Mouse (Mus musculus): Measurements from ENCODE around the gene Nek8. TPM values are rescaled to one million over a fixed set of nuclear protein-coding genes. Genes with fewer than 3 reads are reported as not detected.
A peak's percentile ranks its signal among the peaks of the same experiment; 100 is the strongest.

Gene Nek8
- total and polyA plus RNA-seq, 2 experiments from 2014 or later = 8.1 to 24.6 TPM

DNA sequence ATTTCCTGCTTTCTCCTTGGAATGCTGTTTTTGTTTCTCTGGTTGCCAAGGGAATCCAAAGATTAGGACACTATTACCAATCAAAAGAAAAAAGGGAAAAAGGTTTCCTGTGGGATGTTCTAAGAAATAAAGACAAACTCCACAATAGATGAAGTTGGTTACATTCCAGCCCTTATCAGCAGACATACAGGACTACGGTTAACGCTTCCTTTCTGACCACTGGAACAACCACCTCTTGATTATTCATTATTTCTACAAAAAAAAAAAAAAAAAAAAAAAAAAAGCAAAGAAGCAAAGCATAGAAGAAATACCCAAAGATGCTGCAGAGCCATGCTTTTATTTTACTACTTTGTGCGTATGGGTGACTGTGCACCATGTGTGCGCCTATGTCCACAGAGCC is 53.7 kb downstream of the Nek8 start:
- TF ChIP-seq EP300 (IDR thresholded peaks at IDR 0.05; ENCODE audit: low read depth) = no peak
- no peak for TF ChIP-seq CTCF (IDR thresholded peaks at IDR 0.05; ENCODE audit: low read depth)
- Histone ChIP-seq H3K9ac (replicated peaks; ENCODE audit: low read depth, low read length) (no peak overlapping the region), H3K4me1 (ENCODE audit: control insufficient read depth, insufficient read depth) (peaks cover 21% of the 10 kb centered on the region), H3K27ac (ENCODE audit: low read depth) (0 out of 2 replicates have a peak overlapping the region, but pooled peaks have one; percentile 46), H3K4me2 (ENCODE audit: low read depth, low read length) (no peak overlapping the region), H3K4me3 (ENCODE audit: low read depth, low read length) (no peak overlapping the region), H3K36me3 (replicated peaks; ENCODE audit: control insufficient read depth, insufficient read depth, low read length) (no peaks in the 10 kb centered on the region), H3K27me3 (ENCODE audit: control insufficient read depth, insufficient read depth, low read length) (no peaks in the 10 kb centered on the region), H3K9me3 (replicated peaks; ENCODE audit: control insufficient read depth, low read length) (no peaks in the 10 kb centered on the region)
- DNase-seq (ENCODE audit: low spot score) = peak; percentile 36
- WGBS = 62% methylated on average over 4 of the region's 4 CpGs
- no peak for ATAC-seq (ENCODE audit: insufficient read depth, low read depth)

DNA sequence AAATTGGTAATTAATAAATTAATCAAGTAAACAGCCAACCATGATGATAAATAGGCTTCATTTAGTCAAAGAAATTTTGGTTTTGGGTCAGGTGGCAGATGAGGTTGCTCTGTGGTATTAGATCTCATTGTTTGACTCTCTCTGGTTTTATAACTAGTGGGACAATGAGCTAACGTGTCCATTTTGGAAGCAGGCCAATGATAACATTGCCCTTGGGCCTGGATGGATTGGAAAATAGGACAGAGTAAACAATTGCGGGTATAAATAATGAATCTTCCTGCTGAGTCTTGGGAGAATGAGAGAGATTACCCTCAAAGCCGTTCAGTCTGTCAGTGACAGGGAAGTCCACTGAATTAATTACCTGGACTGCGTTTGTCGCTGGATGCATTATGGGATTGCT is 55.3 kb downstream of the Nek8 start:
- H3K27me3 ChIP-seq (ENCODE audit: control insufficient read depth, insufficient read depth, low read length) = no peaks in the 10 kb centered on the region
- no peaks in the 10 kb centered on the region for H3K9me3 ChIP-seq (replicated peaks; ENCODE audit: control insufficient read depth, low read length)
- no peak overlapping the region for H3K4me3 ChIP-seq (ENCODE audit: low read depth, low read length)
- DNase-seq (ENCODE audit: low spot score) (no peak), ATAC-seq (ENCODE audit: insufficient read depth, low read depth) (no peak)
- H3K4me1 ChIP-seq (ENCODE audit: control insufficient read depth, insufficient read depth) = peaks cover 25% of the 10 kb centered on the region
- no peaks in the 10 kb centered on the region for H3K36me3 ChIP-seq (replicated peaks; ENCODE audit: control insufficient read depth, insufficient read depth, low read length)
- H3K27ac ChIP-seq (ENCODE audit: low read depth) = no peak overlapping the region
- H3K4me2 ChIP-seq (ENCODE audit: low read depth, low read length) = no peak overlapping the region
- no peak overlapping the region for H3K9ac ChIP-seq (replicated peaks; ENCODE audit: low read depth, low read length)
- 54% methylated on average over 5 of the region's 5 CpGs for WGBS
- TF ChIP-seq EP300 (IDR thresholded peaks at IDR 0.05; ENCODE audit: low read depth) = no peak
- no peak for TF ChIP-seq CTCF (IDR thresholded peaks at IDR 0.05; ENCODE audit: low read depth)

DNA sequence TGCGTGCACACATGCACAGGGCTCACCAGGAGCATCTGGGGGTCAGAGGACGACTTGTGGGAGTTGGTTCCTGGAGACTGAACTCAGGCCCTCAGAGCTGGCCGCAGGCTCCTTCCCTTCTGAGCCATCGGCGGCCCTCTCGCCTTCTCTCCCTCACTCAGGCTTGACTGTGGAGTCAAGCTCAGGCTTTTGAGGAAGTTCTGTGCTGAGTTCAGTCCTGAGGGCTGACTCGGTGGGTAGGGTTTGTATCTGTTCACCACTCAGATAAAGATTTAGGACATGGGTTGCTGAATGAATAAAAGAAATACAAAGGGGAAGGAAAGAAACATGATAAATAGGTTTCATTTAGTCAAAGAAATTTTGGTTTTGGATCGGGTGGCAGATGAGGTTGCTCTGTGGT is 56.6 kb downstream of the Nek8 start:
- ATAC-seq (ENCODE audit: insufficient read depth, low read depth) = no peak
- no peak overlapping the region for H3K9ac ChIP-seq (replicated peaks; ENCODE audit: low read depth, low read length)

DNA sequence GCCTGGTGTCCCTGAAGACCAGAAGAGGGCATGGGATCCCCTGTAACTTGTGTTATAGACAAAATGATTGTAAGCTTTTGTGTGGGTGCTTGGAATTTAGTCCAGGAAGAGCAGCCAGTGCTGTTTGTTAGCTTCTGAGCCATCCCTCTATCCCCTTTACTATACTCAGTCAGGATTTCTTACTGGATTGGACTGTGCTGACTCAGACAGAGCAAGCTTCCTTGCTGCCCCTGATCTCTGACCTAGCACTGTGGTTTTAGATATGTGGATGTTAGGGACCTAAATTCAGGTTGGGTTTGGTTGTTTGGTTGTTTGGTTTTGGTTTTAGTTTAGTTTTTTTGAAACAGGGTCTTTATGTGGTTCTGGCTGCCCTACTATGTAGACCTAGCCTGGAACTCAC is 58.0 kb downstream of the Nek8 start:
- TF ChIP-seq CTCF (IDR thresholded peaks at IDR 0.05; ENCODE audit: low read depth) = no peak
- TF ChIP-seq EP300 (IDR thresholded peaks at IDR 0.05; ENCODE audit: low read depth) = no peak
- DNase-seq (ENCODE audit: low spot score) (no peak), ATAC-seq (ENCODE audit: insufficient read depth, low read depth) (no peak)
- H3K4me2 ChIP-seq (ENCODE audit: low read depth, low read length) = no peak overlapping the region
- no peaks in the 10 kb centered on the region for H3K36me3 ChIP-seq (replicated peaks; ENCODE audit: control insufficient read depth, insufficient read depth, low read length)
- no peaks in the 10 kb centered on the region for H3K9me3 ChIP-seq (replicated peaks; ENCODE audit: control insufficient read depth, low read length)
- H3K27me3 ChIP-seq (ENCODE audit: control insufficient read depth, insufficient read depth, low read length) = no peaks in the 10 kb centered on the region
- no peak overlapping the region for H3K9ac ChIP-seq (replicated peaks; ENCODE audit: low read depth, low read length)
- H3K4me1 ChIP-seq (ENCODE audit: control insufficient read depth, insufficient read depth) = peaks cover 35% of the 10 kb centered on the region
- no peak overlapping the region for H3K27ac ChIP-seq (ENCODE audit: low read depth)
- no peak overlapping the region for H3K4me3 ChIP-seq (ENCODE audit: low read depth, low read length)

More for the DNA sequence above, 56.6 kb downstream of the Nek8 start:
- Histone ChIP-seq H3K4me1 (ENCODE audit: control insufficient read depth, insufficient read depth) (peaks cover 26% of the 10 kb centered on the region), H3K4me3 (ENCODE audit: low read depth, low read length) (no peak overlapping the region), H3K4me2 (ENCODE audit: low read depth, low read length) (no peak overlapping the region), H3K9me3 (replicated peaks; ENCODE audit: control insufficient read depth, low read length) (no peaks in the 10 kb centered on the region), H3K27ac (ENCODE audit: low read depth) (peak overlapping the region; percentile 30; the same call in 1 of the 2 replicates), H3K36me3 (replicated peaks; ENCODE audit: control insufficient read depth, insufficient read depth, low read length) (no peaks in the 10 kb centered on the region), H3K27me3 (ENCODE audit: control insufficient read depth, insufficient read depth, low read length) (no peaks in the 10 kb centered on the region)
- 47% methylated on average over 8 of the region's 8 CpGs for WGBS
- TF ChIP-seq CTCF (IDR thresholded peaks at IDR 0.05; ENCODE audit: low read depth) (no peak), EP300 (IDR thresholded peaks at IDR 0.05; ENCODE audit: low read depth) (no peak)
- no peak for DNase-seq (ENCODE audit: low spot score)

DNA sequence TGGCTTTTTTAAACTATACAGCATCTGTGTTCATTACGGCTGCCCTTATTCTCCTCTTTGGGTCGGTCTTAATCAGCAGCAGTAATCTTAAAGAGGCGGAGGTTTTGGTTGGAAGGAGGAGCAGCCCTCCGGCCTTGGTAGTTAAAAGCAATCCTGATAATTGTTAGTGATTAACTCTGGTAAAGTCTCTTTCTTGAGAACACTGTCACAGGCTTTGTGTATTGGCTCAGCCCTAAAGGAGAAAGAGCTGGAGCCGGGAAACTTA is 60.4 kb downstream of the Nek8 start:
- Histone ChIP-seq H3K4me1 (ENCODE audit: control insufficient read depth, insufficient read depth) (peaks cover 30% of the 10 kb centered on the region), H3K4me2 (ENCODE audit: low read depth, low read length) (peak overlapping the region; percentile 71), H3K9ac (replicated peaks; ENCODE audit: low read depth, low read length) (peak overlapping the region; percentile 48; the same call in 1 of the 2 replicates), H3K4me3 (ENCODE audit: low read depth, low read length) (peak overlapping the region; percentile 65), H3K27ac (ENCODE audit: low read depth) (0 out of 2 replicates have a peak overlapping the region, but pooled peaks have one; percentile 48), H3K36me3 (replicated peaks; ENCODE audit: control insufficient read depth, insufficient read depth, low read length) (no peaks in the 10 kb centered on the region), H3K9me3 (replicated peaks; ENCODE audit: control insufficient read depth, low read length) (no peaks in the 10 kb centered on the region), H3K27me3 (ENCODE audit: control insufficient read depth, insufficient read depth, low read length) (no peaks in the 10 kb centered on the region)
- TF ChIP-seq CTCF (IDR thresholded peaks at IDR 0.05; ENCODE audit: low read depth) (no peak), EP300 (IDR thresholded peaks at IDR 0.05; ENCODE audit: low read depth) (no peak)
- 23% methylated on average over 5 of the region's 5 CpGs for WGBS
- DNase-seq (ENCODE audit: low spot score) (no peak), ATAC-seq (ENCODE audit: insufficient read depth, low read depth) (no peak)

Small RNA genes lying within 50 kb of the gene (microRNA-seq; reads per million reads assigned to microRNA genes)
- not detected for gene Mir7653

Other genes starting within 250 kb of the Nek8 start
- 0.77 TPM in 1 of 2 replicates, not detected in the other for gene Sez6, start 245.9 kb downstream of the Nek8 start, total RNA-seq (2014; rRNA removed; ENCODE audit: low replicate concordance)
- 0.08 TPM in 1 of 2 replicates, not detected in the other for gene Sez6, start 245.9 kb downstream of the Nek8 start, polyA plus RNA-seq (2015; fragmentation: Nextera tagmentation; extraction: Ambion mirVana)
- 19.2 and 25.1 TPM in 2 replicates for gene Phf12, start 193.9 kb downstream of the Nek8 start, total RNA-seq (2014; rRNA removed; ENCODE audit: low replicate concordance)
- gene Phf12, start 193.9 kb downstream of the Nek8 start, polyA plus RNA-seq (2015; fragmentation: Nextera tagmentation; extraction: Ambion mirVana) = 5.6 and 7.3 TPM in 2 replicates
- 7.3 and 9.4 TPM in 2 replicates for gene Dhrs13, start 144.4 kb downstream of the Nek8 start, total RNA-seq (2014; rRNA removed; ENCODE audit: low replicate concordance)
- 7.7 and 8.6 TPM in 2 replicates for gene Dhrs13, start 144.4 kb downstream of the Nek8 start, polyA plus RNA-seq (2015; fragmentation: Nextera tagmentation; extraction: Ambion mirVana)
- gene Flot2, start 138.7 kb downstream of the Nek8 start, total RNA-seq (2014; rRNA removed; ENCODE audit: low replicate concordance) = 77.9 and 111 TPM in 2 replicates
- 91.3 and 95.0 TPM in 2 replicates for gene Flot2, start 138.7 kb downstream of the Nek8 start, polyA plus RNA-seq (2015; fragmentation: Nextera tagmentation; extraction: Ambion mirVana)
- 33.5 and 40.8 TPM in 2 replicates for gene Eral1, start 96.3 kb downstream of the Nek8 start, total RNA-seq (2014; rRNA removed; ENCODE audit: low replicate concordance)
- 19.7 TPM in 2 replicates for gene Eral1, start 96.3 kb downstream of the Nek8 start, polyA plus RNA-seq (2015; fragmentation: Nextera tagmentation; extraction: Ambion mirVana)
- 10.8 and 24.6 TPM in 2 replicates for gene Fam222b, start 82.0 kb downstream of the Nek8 start, total RNA-seq (2014; rRNA removed; ENCODE audit: low replicate concordance)
- 11.1 TPM in 2 replicates for gene Fam222b, start 82.0 kb downstream of the Nek8 start, polyA plus RNA-seq (2015; fragmentation: Nextera tagmentation; extraction: Ambion mirVana)
- 25.1 and 42.6 TPM in 2 replicates for gene Traf4, start 11.1 kb downstream of the Nek8 start, total RNA-seq (2014; rRNA removed; ENCODE audit: low replicate concordance)
- 21.2 and 22.9 TPM in 2 replicates for gene Traf4, start 11.1 kb downstream of the Nek8 start, polyA plus RNA-seq (2015; fragmentation: Nextera tagmentation; extraction: Ambion mirVana)
- gene Tlcd1, start within 50 bp of the Nek8 start, total RNA-seq (2014; rRNA removed; ENCODE audit: low replicate concordance) = 19.9 and 24.1 TPM in 2 replicates
- 15.1 and 16.8 TPM in 2 replicates for gene Tlcd1, start within 50 bp of the Nek8 start, polyA plus RNA-seq (2015; fragmentation: Nextera tagmentation; extraction: Ambion mirVana)
- gene Rpl23a, start 6.9 kb upstream of the Nek8 start, total RNA-seq (2014; rRNA removed; ENCODE audit: low replicate concordance) = 473 and 508 TPM in 2 replicates
- gene Rpl23a, start 6.9 kb upstream of the Nek8 start, polyA plus RNA-seq (2015; fragmentation: Nextera tagmentation; extraction: Ambion mirVana) = 719 and 776 TPM in 2 replicates
- 55.1 and 57.5 TPM in 2 replicates for gene Rab34, start 11.8 kb upstream of the Nek8 start, total RNA-seq (2014; rRNA removed; ENCODE audit: low replicate concordance)
- 37.1 and 39.7 TPM in 2 replicates for gene Rab34, start 11.8 kb upstream of the Nek8 start, polyA plus RNA-seq (2015; fragmentation: Nextera tagmentation; extraction: Ambion mirVana)
- gene Proca1, start 16.7 kb upstream of the Nek8 start, total RNA-seq (2014; rRNA removed; ENCODE audit: low replicate concordance) = not detected in 2 replicates
- 2.1 and 3.2 TPM in 2 replicates for gene Proca1, start 16.7 kb upstream of the Nek8 start, polyA plus RNA-seq (2015; fragmentation: Nextera tagmentation; extraction: Ambion mirVana)
- gene Sdf2, start 69.1 kb upstream of the Nek8 start, total RNA-seq (2014; rRNA removed; ENCODE audit: low replicate concordance) = 62.5 and 101 TPM in 2 replicates
- 58.9 and 64.3 TPM in 2 replicates for gene Sdf2, start 69.1 kb upstream of the Nek8 start, polyA plus RNA-seq (2015; fragmentation: Nextera tagmentation; extraction: Ambion mirVana)
- 12.1 and 17.0 TPM in 2 replicates for gene Supt6, start 69.3 kb upstream of the Nek8 start, total RNA-seq (2014; rRNA removed; ENCODE audit: low replicate concordance)
- gene Supt6, start 69.3 kb upstream of the Nek8 start, polyA plus RNA-seq (2015; fragmentation: Nextera tagmentation; extraction: Ambion mirVana) = 6.9 and 7.6 TPM in 2 replicates
- 105 and 108 TPM in 2 replicates for gene 2610507B11Rik, start 85.1 kb upstream of the Nek8 start, total RNA-seq (2014; rRNA removed; ENCODE audit: low replicate concordance)
- 86.4 and 91.2 TPM in 2 replicates for gene 2610507B11Rik, start 85.1 kb upstream of the Nek8 start, polyA plus RNA-seq (2015; fragmentation: Nextera tagmentation; extraction: Ambion mirVana)
- gene BC030499, start 114.2 kb upstream of the Nek8 start, total RNA-seq (2014; rRNA removed; ENCODE audit: low replicate concordance) = 0.19 TPM in 1 of 2 replicates, not detected in the other
- 0.18 and 0.22 TPM in 2 replicates for gene BC030499, start 114.2 kb upstream of the Nek8 start, polyA plus RNA-seq (2015; fragmentation: Nextera tagmentation; extraction: Ambion mirVana)
- gene Spag5, start 124.9 kb upstream of the Nek8 start, total RNA-seq (2014; rRNA removed; ENCODE audit: low replicate concordance) = 16.8 and 23.4 TPM in 2 replicates
- gene Spag5, start 124.9 kb upstream of the Nek8 start, polyA plus RNA-seq (2015; fragmentation: Nextera tagmentation; extraction: Ambion mirVana) = 5.5 and 6.8 TPM in 2 replicates
- gene Aldoc, start 146.3 kb upstream of the Nek8 start, total RNA-seq (2014; rRNA removed; ENCODE audit: low replicate concordance) = 32.5 and 50.7 TPM in 2 replicates
- 15.1 and 15.2 TPM in 2 replicates for gene Aldoc, start 146.3 kb upstream of the Nek8 start, polyA plus RNA-seq (2015; fragmentation: Nextera tagmentation; extraction: Ambion mirVana)
- 36.0 and 39.7 TPM in 2 replicates for gene Pigs, start 151.7 kb upstream of the Nek8 start, total RNA-seq (2014; rRNA removed; ENCODE audit: low replicate concordance)
- 31.2 and 32.3 TPM in 2 replicates for gene Pigs, start 151.7 kb upstream of the Nek8 start, polyA plus RNA-seq (2015; fragmentation: Nextera tagmentation; extraction: Ambion mirVana)
- gene Unc119, start 166.8 kb upstream of the Nek8 start, total RNA-seq (2014; rRNA removed; ENCODE audit: low replicate concordance) = 52.9 and 57.3 TPM in 2 replicates
- gene Unc119, start 166.8 kb upstream of the Nek8 start, polyA plus RNA-seq (2015; fragmentation: Nextera tagmentation; extraction: Ambion mirVana) = 20.9 and 24.8 TPM in 2 replicates
- gene Foxn1, start 209.9 kb upstream of the Nek8 start, total RNA-seq (2014; rRNA removed; ENCODE audit: low replicate concordance) = not detected in 2 replicates
- gene Foxn1, start 209.9 kb upstream of the Nek8 start, polyA plus RNA-seq (2015; fragmentation: Nextera tagmentation; extraction: Ambion mirVana) = not detected in 2 replicates
- gene Slc13a2, start 245.5 kb upstream of the Nek8 start, total RNA-seq (2014; rRNA removed; ENCODE audit: low replicate concordance) = 0.54 TPM in 1 of 2 replicates, not detected in the other
- 0.10 TPM in 1 of 2 replicates, not detected in the other for gene Slc13a2, start 245.5 kb upstream of the Nek8 start, polyA plus RNA-seq (2015; fragmentation: Nextera tagmentation; extraction: Ambion mirVana)